Mouse (Mus musculus) myocyte (in vitro differentiated cells): Measurements from ENCODE around the gene Tdrd3.

ENCODE experiments used
- CEBPB ChIP-seq: IDR thresholded peaks from 2 replicates; pipeline ENCODE4 v1.6.1; 2011; ENCODE audit warnings: mild to moderate bottlenecking, moderate library complexity; ENCODE audit not compliant: poor library complexity, insufficient read depth, severe bottlenecking
- E2F4 ChIP-seq: IDR thresholded peaks from one replicate; pipeline ENCODE4 v1.6.1; 2011; ENCODE audit warnings: mild to moderate bottlenecking, control low read depth, moderate library complexity; ENCODE audit not compliant: insufficient read depth
- MAX ChIP-seq: IDR thresholded peaks from one replicate; pipeline ENCODE4 v1.6.1; 2011; ENCODE audit warnings: low read depth, mild to moderate bottlenecking, control low read depth
- MYOD1 ChIP-seq, 3 experiments: IDR thresholded peaks; one replicate each; pipeline ENCODE4 v1.6.1; 2011; ENCODE audit warnings: control low read depth in 2 of 3, low read depth in 2 of 3, mild to moderate bottlenecking in 2 of 3, moderate library complexity in 1 of 3; ENCODE audit not compliant: insufficient read length in 2 of 3, control insufficient read depth in 1 of 3
- POLR2A ChIP-seq: IDR thresholded peaks from one replicate; pipeline ENCODE4 v1.6.1; 2011; ENCODE audit warnings: low read depth, mild to moderate bottlenecking, control low read depth, moderate library complexity; ENCODE audit not compliant: insufficient read length
- POLR2AphosphoS2 ChIP-seq: IDR thresholded peaks from one replicate; pipeline ENCODE4 v1.6.1; 2011; ENCODE audit warnings: low read depth, control low read depth; ENCODE audit not compliant: insufficient read length

- TF ChIP-seq MYOD1 (IDR thresholded peaks at IDR 0.05; ENCODE audit: control insufficient read depth in 1 of 3, insufficient read length in 2 of 3, low read depth in 2 of 3) (no peak), POLR2A (no peak), POLR2AphosphoS2 (no peak), CEBPB (no peak), E2F4 (no peak), MAX (no peak)
Observed at GRCm38 (mm10) chr14:87552211-87552610, 135.8 kb downstream of the Tdrd3 start.
